Mouse (Mus musculus): ENCODE data around the gene Elmod3.

Elmod3 gene

DNA sequence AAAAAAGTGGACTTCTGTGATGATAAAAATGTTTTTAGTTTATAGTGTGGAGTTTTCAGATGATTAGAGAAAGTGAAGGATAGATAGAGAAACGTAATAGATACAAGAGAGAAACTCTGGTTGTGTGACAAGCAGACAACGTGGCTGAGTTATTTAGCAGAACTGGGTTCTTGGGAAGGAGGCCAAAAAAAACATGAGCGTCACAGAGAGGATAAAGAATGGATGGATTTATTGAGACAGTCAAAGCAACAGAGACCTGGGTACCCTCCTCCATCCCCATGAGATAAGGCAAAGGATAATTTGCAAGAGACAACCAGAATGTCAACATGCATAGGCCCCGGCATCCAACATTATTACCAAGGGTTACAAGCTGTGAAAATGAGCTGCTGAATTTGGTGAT lies 12.0 kb upstream of the Elmod3 start:
- in situ Hi-C loops (cut with MboI, MseI), result no loop called here

DNA sequence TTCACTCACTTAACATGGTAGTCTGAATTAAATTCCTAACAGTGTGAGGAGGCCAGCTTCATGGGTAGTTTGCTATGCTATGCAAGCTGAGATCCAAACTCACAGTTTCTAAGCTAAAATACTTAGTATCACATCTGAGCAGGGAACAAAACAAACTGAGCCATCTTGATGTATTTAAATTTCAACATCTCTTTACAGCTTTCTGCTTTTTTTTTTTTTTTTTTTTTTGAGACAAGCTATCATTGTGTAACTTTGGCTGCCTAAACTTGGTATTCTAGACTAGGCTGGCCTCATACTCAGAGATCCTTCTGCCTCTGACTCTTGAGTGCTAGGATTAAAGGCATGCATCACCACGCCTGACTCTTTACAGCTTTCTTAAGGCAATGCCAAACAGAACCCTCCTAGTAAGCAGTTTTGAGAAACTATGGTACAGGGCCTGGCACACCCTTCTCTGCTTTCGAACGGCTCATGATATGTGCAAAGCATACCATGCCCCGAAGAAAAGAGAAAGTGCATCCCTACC lies 10.5 kb upstream of the Elmod3 start:
- in situ Hi-C loops (cut with MboI, MseI), result no loop called here

DNA sequence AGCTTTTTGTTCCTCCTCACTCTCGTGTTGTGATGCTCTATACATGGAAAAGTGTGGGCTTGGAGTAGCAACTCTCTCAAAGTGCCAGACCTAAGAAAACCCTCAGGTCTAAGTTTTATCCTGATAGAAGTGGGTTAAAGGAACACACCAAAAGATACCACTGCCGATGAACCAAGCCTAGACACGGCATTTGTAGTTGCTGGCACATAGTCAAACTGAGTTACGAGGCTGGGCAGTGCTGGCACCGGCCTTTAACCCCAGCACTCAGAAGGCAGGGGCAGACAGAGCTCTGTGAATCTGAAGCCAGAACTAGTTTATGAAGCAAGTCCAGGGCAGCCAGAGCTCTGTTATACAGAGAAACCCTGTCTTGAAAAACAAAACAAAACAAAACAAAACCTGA lies 9.5 kb upstream of the Elmod3 start:
- in situ Hi-C loops (cut with MboI, MseI), result no loop called here

DNA sequence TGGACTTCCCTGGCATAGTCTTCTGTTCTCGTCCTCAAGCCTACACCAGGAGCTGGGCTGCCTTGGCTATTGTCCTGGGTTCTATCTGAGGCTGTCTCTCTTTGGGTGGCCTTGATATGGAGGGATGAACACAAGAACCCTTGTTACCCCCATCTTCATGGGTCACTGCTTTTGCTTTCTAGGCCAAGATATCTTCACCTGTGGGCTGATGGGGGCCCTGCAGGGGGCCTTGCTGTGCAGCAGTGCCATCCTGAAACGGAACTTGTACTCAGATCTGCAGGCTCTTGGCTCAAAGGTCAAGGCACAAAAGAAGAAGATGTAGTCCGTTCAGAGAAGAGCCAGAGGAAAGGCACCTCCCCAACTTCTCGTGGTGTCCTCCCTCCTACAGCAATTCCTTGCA lies 8.8 kb upstream of the Elmod3 start:
- in situ Hi-C loops (cut with MboI, MseI), result no loop called here

GRCm38 (mm10) chr6:72604066-72604465 lies 5.9 kb upstream of the Elmod3 start:
- in situ Hi-C loops (cut with MboI, MseI), result no loop called here

DNA sequence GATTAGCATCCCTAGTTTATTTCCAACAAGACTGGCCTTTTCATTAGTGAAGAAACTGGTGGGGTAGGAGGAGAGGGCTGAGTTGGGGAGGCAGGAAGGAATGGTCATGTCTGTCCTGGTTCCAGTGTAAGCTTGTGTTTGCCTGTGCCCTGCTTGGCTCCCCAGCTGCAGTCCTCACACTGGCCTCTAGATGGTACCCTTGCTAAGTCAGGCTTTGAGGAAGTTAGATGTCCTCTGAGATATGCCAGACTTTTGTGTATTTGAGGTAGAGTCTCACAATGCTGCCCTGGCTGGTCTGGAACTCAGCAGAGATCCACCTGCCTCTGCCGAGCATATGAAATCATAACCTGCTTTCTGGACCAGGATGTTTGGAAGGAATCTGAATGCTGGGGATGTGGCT lies 3.5 kb upstream of the Elmod3 start:
- in situ Hi-C loops (cut with MboI, MseI), result no loop called here

DNA sequence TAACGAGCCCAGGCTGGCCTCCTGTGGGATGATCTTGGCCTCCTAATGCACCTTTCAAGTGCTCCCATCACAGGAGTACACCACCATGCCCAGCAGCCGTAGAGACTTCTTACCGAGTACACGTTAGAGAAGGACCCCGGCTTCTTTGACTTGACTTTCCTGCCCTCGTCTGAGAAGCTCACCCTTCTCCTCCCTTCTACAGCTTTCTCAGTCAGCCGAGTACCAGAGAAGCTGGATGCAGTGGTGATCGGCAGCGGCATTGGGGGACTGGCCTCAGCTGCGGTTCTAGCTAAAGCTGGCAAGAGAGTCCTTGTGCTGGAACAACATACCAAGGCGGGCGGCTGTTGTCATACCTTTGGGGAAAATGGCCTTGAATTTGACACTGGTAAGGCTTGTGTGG lies 2.6 kb upstream of the Elmod3 start:
- in situ Hi-C loops (cut with MboI, MseI), result no loop called here

- in situ Hi-C loops (cut with MboI, MseI), result no loop called here
Observed at GRCm38 (mm10) chr6:72600216-72600615, 2.0 kb upstream of the Elmod3 start.

- in situ Hi-C loops (cut with MboI, MseI), result no loop called here
Observed at GRCm38 (mm10) chr6:72598791-72599557, 761 bp upstream of the Elmod3 start.

DNA sequence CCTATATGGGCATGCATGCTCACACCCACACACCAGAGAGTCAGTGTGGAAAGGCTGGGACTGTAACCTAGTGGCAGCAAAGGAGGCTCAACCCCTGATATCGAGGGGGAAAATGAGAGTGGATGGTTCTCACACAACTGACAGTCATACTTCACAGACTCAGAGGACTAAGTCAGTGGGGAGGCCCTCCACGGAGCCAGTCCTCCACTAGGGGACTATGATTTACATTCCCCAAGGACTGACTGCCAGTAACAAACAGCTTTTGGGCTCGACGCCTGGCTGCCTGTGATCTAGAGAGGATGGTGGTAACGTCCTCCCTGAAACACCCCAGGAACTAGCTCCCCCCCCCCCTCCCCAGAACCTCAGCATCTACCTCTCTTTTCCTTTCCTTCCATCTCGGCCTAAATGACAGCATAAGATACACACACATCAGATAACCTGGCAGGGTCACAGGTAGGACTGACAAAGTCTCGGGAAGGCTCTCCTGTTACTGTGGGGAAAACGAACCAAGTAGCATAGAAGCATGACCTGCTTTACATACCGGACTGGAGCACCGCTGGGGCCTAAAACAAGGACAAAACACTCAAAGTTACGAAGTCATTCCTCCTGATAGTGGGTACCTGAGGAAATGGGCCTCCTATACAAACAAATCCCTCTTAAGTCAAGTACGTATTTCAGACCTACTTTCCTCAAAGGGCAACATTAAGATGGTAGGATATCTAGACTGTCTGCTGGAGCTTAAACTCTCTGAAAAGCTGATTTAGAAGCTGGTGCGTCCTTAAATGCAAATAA lies 934 bp downstream of the Elmod3 start:
- in situ Hi-C loops (cut with MboI, MseI), result no loop called here

DNA sequence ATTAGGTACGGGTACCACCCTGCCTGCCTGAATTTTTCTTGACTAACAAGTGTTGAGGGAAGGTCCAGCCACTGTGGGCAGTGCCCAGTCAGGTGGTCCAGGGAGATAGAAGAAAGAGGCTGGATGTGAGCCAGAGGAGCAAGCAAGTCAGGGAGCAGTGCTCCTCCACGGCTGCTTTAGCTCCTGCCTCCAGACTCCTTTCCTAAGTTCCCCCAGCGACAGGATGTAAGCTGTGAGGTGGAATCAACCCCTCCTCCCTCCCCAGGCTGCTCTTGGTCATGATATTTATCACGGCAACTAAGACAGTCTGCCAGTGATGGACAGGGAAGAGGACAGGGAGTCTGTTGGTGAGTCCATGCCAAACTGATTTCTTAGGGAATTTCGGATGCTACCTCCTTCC lies 4.3 kb downstream of the Elmod3 start:
- in situ Hi-C loops (cut with MboI, MseI), result no loop called here

DNA sequence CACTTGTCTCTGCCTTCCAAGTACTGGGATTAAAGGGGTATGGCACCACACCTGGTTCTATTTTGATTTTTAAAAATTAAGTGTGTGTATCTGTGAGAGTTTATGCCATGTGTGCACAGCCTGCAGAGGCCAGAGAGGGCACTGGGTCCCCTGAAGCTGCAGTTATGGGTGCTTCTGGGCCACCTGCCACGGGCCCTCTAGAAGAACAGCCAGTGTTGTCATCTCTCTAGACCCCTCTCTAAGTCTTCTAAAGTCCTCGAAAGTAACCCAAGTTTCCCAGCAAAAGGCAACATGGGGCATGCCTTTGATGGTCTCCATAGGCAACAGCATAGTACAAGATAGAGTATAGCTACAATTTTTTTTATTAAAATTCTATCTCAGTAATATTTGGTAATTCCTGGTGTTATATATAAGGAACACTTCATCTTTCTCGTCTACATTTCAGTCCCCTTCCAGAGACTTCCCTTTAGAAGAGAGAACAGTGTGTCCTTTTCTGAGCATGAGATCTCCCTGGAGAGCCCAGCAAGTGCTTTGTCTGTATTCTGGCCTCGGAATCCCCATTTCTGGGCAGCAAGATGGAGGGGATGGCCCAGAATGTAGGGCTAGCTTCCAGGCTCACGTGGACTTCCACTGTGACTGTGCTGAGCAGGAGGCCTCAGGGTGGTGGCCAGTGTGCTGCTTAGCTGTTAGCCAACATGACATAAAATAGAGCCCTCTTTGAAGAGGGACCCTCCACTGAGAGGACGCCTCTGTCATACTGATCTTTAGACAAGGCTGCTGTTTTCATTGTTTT lies 5.0 kb downstream of the Elmod3 start:
- in situ Hi-C loops (cut with MboI, MseI), result no loop called here

DNA sequence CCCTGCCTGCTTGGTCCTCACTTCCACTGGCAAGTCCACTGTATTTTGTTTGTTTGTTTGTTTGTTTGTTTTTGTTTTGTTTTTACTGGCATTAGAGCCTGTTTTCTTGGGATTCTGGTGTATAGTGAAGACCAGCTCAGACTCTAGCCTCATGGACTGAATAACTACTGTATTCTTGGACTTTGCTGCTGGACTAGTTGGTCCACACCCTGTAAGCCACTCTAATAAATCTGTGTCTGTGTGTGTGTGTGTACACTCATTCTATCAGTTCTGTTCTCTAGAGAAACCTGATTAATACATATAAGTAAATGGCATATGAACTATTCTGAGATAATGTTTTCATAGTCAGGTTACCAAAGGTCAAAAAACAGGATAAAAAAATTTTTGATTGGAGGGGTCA lies 8.1 kb downstream of the Elmod3 start:
- in situ Hi-C loops (cut with MboI, MseI), result no loop called here

DNA sequence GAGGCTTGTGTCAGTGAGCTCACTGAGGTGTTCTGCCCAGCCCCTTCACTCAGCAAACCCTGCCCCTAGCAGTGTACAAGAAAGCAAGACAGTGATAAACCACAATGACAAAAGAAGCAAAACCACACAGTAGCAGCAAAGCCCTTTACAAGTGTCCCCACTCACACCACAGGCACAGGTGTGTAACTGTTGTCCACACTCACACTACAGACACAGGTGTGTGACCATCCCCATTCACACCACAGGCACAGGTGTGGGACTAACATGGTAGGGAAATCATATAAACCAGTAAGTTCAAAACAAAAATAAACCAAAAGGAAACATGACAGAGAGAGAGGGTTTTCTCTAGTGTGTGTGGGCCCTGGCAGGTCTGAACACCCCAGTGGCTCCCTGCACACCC lies 9.9 kb downstream of the Elmod3 start:
- in situ Hi-C loops (cut with MboI, MseI), result no loop called here

DNA sequence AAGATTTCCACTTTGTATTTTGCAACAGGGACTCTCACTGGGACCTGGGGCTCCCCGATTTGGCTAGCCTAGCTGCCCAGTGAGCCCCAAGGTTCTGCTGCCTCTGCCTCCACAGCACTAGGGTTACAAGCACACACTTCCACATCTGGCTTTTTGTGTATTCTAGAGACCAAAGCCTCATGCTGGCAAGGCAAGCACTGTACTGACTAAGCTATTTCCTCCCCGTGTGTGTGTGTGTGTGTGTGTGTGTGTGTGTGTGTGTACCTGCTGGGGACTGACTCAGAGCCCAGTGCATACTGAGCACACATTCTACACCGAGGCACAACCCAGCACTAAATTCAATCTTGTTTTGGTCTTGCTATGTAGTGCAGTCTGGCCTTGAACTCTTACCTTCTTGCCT lies 11.5 kb downstream of the Elmod3 start:
- in situ Hi-C loops (cut with MboI, MseI), result no loop called here

GRCm38 (mm10) chr6:72584154-72584553 lies 14.1 kb downstream of the Elmod3 start:
- in situ Hi-C loops (cut with MboI, MseI), result no loop called here

- in situ Hi-C loops (cut with MboI, MseI), result no loop called here
Observed at GRCm38 (mm10) chr6:72583211-72583839, 14.9 kb downstream of the Elmod3 start.

- in situ Hi-C loops (cut with MboI, MseI), result no loop called here
Observed at GRCm38 (mm10) chr6:72581625-72582382, 16.4 kb downstream of the Elmod3 start.

GRCm38 (mm10) chr6:72576041-72576440 lies 22.2 kb downstream of the Elmod3 start:
- in situ Hi-C loops (cut with MboI, MseI), result no loop called here

- in situ Hi-C loops (cut with MboI, MseI), result no loop called here
Observed at GRCm38 (mm10) chr6:72571826-72572225, 26.4 kb downstream of the Elmod3 start.
